Mouse (Mus musculus) MEL (cell line): ENCODE data around the gene Mccc1.

Experiments used
- CTCF ChIP-seq, 3 experiments: IDR thresholded peaks in 2 of 3; conservative IDR thresholded peaks in 1 of 3; 2 replicates each; pipeline ENCODE4 v1.5.1; 2011 to 2012; ENCODE audit warnings: low read length in 3 of 3, low read depth in 2 of 3, mild to moderate bottlenecking in 2 of 3, improper control_type of control experiment in 1 of 3, inconsistent platforms in 1 of 3, mixed read lengths in 1 of 3, moderate library complexity in 1 of 3; ENCODE audit not compliant: control insufficient read depth in 1 of 3, insufficient read depth in 1 of 3, poor library complexity in 1 of 3, severe bottlenecking in 1 of 3
- HCFC1 ChIP-seq: IDR thresholded peaks from 2 replicates; pipeline ENCODE4 v1.6.1; 2012; ENCODE audit warnings: low read depth, mild to moderate bottlenecking, inconsistent platforms, low read length, improper control_type of control experiment, moderate library complexity
- NRF1 ChIP-seq: IDR thresholded peaks from 2 replicates; pipeline ENCODE4 v1.6.1; 2014; ENCODE audit warnings: low read depth, mild to moderate bottlenecking, inconsistent platforms, low read length, improper control_type of control experiment, moderate library complexity; ENCODE audit not compliant: poor library complexity, insufficient read depth, severe bottlenecking
- POLR2A ChIP-seq, 2 experiments: IDR thresholded peaks; 2 replicates each; pipeline ENCODE4 v1.6.1; 2011 to 2012; ENCODE audit warnings: low read length in 2 of 2, mild to moderate bottlenecking in 2 of 2, control low read depth in 1 of 2, improper control_type of control experiment in 1 of 2, low read depth in 1 of 2, moderate library complexity in 1 of 2; ENCODE audit not compliant: control insufficient read depth in 1 of 2, insufficient read depth in 1 of 2, poor library complexity in 1 of 2
- TCF12 ChIP-seq: IDR thresholded peaks from 2 replicates; pipeline ENCODE4 v1.6.1; 2014; ENCODE audit warnings: low read depth, mild to moderate bottlenecking, inconsistent platforms, low read length, improper control_type of control experiment, moderate library complexity

GRCm38 (mm10) chr3:35940520-35941135 lies 59.9 kb downstream of the Mccc1 start:
- no peak for TF ChIP-seq NRF1
- TF ChIP-seq POLR2A (IDR thresholded peaks at IDR 0.05; ENCODE audit: control insufficient read depth in 1 of 2, insufficient read depth in 1 of 2, low read depth in 1 of 2, low read length in 2 of 2, poor library complexity in 1 of 2) = no peak
- no peak for TF ChIP-seq CTCF (IDR thresholded peaks at IDR 0.05 in 2 of 3, conservative IDR thresholded peaks at IDR 0.05 in 1 of 3; ENCODE audit: control insufficient read depth in 1 of 3, insufficient read depth in 1 of 3, low read depth in 2 of 3, low read length in 3 of 3, poor library complexity in 1 of 3, severe bottlenecking in 1 of 3)
- no peak for TF ChIP-seq HCFC1
- no peak for TF ChIP-seq TCF12
